Mouse (Mus musculus) liver, embryonic 18 days (tissue): Measurements from ENCODE around the gene Sfn. TPM values are rescaled to one million over a fixed set of nuclear protein-coding genes. Genes with fewer than 3 reads are reported as not detected.

Experiments used
- polyA plus RNA-seq: library from polyadenylated mRNA; depleted of rRNA; stranded (reverse); fragments of >200 nt; gene quantifications from 2 replicates; pipeline ENCODE4 v1.2.3, GENCODE M21; 2012; rRNA removed

Gene Sfn
- polyA plus RNA-seq, result 0.66 and 0.82 TPM in 2 replicates

GRCm38 (mm10) chr4:133601721-133602218 is at the start of gene Sfn:
Gene Sfn, minus strand, starts transcription at chr4:133602168.

GRCm38 (mm10) chr4:133649989-133650699 is 48.2 kb upstream of the Sfn start, which contains the start of gene Zdhhc18:
Gene Zdhhc18, minus strand, starts transcription at chr4:133650154.

GRCm38 (mm10) chr4:133584059-133584951 is 17.7 kb downstream of the Sfn start, which contains the start of gene Gpn2:
Gene Gpn2, plus strand, starts transcription at chr4:133584362.

GRCm38 (mm10) chr4:133574070-133574842 is 27.7 kb downstream of the Sfn start, which contains the start of gene Gpatch3:
Gene Gpatch3, plus strand, starts transcription at chr4:133574745.

GRCm38 (mm10) chr4:133552768-133553447 is 49.1 kb downstream of the Sfn start, which contains the start of gene Nr0b2:
Gene Nr0b2, plus strand, starts transcription at chr4:133553376.

Other genes starting within 250 kb of the Sfn start
- gene Wdtc1, start 248.7 kb downstream of the Sfn start, polyA plus RNA-seq, result 6.7 and 7.2 TPM in 2 replicates
- 4.9 and 5.6 TPM in 2 replicates for gene Slc9a1, start 232.5 kb downstream of the Sfn start, polyA plus RNA-seq
- gene Tent5b, start 122.0 kb downstream of the Sfn start, polyA plus RNA-seq, result 0.06 and 0.08 TPM in 2 replicates
- gene Trnp1, start 103.6 kb downstream of the Sfn start, polyA plus RNA-seq, result 0.17 and 0.52 TPM in 2 replicates
- 2.4 and 2.5 TPM in 2 replicates for gene Kdf1, start 83.2 kb downstream of the Sfn start, polyA plus RNA-seq
- 84.1 and 85.0 TPM in 2 replicates for gene Nudc, start 56.2 kb downstream of the Sfn start, polyA plus RNA-seq
- gene Nr0b2, start 48.8 kb downstream of the Sfn start, polyA plus RNA-seq, result 2.6 and 4.5 TPM in 2 replicates
- gene Gpatch3, start 27.4 kb downstream of the Sfn start, polyA plus RNA-seq, result 3.1 and 4.1 TPM in 2 replicates
- gene Gpn2, start 17.8 kb downstream of the Sfn start, polyA plus RNA-seq, result 12.9 and 13.8 TPM in 2 replicates
- gene Zdhhc18, start 48.0 kb upstream of the Sfn start, polyA plus RNA-seq, result 5.1 and 6.3 TPM in 2 replicates
- gene Pigv, start 70.5 kb upstream of the Sfn start, polyA plus RNA-seq, result 4.6 and 5.1 TPM in 2 replicates
- 7.2 and 10.5 TPM in 2 replicates for gene Arid1a, start 154.6 kb upstream of the Sfn start, polyA plus RNA-seq